Mouse (Mus musculus) large intestine, adult 2 months (tissue): ENCODE measurements around the gene Oser1. TPM values are rescaled to one million over a fixed set of nuclear protein-coding genes. Genes with fewer than 3 reads are reported as not detected.
A peak's percentile ranks its signal among the peaks of the same experiment; 100 is the strongest.
"Not testable (repeated sequence)": the region's sequence is repeated elsewhere in the genome, so short reads cannot be mapped to it uniquely, and the experiment has no call there.

Experiments used
- DNase-seq: peaks from one replicate; pipeline ENCODE4 v3.0.0-alpha.2; 2012; ENCODE audit warnings: low read depth, low spot score
- WGBS: fragments of 180-500 bp; shearing (Covaris S2); methylation state at CpG from one replicate; pipeline ENCODE4 v1.1.7; 2018; 5-methylcytosine and 5-hydroxymethylcytosine counted together
- polyA plus RNA-seq: library from polyadenylated mRNA; depleted of rRNA; stranded (reverse); fragments of >200 nt; gene quantifications from 2 replicates; pipeline ENCODE4 v1.2.3, GENCODE M21; 2012

The Oser1 gene
- polyA plus RNA-seq, 1 experiment, result 19.8 TPM

DNA sequence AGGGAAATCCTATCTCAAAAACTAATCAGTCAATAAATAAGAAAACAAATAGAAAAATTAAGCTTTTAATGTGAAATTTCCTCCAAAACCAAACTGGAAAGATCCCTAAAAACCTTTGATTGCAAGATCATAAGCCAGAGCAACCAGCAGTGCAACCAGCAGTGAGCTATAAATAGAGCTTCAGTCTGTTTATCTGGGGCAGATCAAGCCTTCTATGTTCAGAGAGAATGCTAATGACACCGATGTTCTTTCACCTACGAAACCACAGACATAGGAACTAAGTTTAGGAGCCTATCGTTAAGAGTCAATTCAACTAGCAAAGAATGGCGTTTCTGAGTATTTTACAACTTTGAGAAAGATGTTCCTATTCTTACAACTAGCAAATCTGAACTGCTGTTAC is 12.7 kb downstream of the Oser1 start:
- DNase-seq, result no peak
- 65% methylated on average over 4 of the region's 4 CpGs for WGBS

DNA sequence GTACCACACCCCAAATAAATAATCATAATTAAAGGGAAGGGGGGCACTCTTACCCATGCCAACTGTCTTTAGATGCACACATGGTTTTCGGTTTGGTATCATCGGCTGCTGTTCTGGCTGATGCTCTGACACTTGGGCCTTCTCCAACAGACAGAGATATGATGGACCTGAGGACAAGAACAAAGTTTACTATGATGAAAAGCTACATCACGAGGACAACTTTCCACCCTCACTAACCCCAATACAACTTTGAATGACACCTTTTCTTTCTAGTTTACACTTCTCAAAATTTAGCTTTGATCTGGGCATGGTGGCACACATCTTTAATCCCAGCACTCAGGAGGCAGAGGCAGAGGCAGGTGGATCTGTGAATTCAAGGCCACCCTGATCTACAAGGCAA is 13.2 kb downstream of the Oser1 start:
- not testable (repeated sequence) for DNase-seq
- 83% methylated on average over 3 of the region's 3 CpGs for WGBS

DNA sequence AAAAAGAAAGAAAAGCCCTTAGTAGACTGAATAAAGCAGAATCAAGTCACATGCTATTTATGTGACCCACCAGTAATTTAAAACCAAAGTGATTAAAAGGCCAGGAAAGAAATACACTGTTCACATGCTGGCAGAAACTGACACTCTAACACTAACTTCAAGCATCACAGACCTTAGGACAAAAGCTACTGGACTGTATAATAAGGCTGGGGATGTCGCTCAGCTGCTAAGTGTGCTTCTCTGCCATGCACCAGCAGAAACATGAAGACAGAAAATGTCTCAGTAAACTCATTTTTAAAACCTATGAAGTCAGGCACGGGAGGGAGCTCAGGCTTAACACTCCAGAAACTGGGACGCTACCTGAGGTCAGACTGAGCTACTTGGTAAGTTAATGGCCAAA is 14.3 kb downstream of the Oser1 start:
- no peak for DNase-seq
- WGBS, result 91% methylated on average over 3 of the region's 3 CpGs

DNA sequence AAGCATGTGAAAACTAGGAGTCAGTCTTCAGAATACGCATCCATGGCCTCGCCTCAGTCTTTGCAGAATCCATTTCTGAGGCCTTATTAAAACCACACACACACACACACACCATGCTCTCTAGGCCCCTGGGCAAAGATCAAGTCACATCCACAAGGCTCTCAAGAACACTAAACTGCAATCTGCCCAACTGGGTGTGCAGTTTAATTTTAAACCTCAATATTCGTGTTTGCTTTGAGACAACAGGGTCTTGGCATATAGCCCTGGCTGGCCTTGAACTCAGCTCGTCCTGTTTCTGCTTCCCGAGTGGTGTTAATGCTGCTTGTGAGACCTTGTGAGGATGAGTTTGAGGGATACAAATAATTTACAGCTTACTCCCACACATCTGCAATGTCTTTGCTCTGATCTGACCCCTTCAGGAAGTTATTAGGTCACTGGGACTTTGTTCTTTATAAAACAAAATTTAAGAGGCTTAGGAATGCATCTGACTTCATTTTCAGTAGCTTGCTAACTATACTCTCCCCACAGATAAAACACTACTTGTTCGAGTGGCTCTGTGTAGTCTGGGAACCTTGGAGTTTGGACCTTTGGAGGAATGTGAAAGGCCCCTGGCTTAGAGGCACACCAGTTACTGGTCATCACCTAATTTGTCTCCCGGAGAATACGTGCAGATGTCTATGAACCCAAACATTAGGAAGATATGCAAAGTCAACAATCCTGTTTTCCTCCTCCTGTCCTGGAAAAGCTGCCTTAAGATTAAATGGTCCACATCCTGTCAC is 20.3 kb downstream of the Oser1 start:
- WGBS, result 22% methylated on average over 8 of the region's 8 CpGs
- DNase-seq, result no peak

DNA sequence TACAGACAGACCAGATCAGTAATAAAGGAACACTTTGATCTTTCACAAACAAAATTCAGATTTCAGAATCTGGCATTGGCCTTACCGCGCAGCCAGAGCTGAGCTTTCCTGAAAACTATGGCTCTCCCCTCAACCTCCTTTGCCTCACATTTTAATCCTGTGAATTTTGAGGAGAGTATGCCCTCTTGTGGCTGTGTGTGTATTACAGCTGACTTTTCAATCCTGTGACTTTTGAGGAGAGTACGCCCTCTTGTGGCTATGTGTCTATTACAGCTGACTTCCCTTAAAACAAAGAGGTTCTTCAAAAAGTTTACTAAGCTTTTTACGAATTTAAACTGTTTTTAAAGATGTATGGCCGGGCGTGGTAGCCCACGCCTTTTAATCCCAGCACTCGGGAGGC is 23.3 kb downstream of the Oser1 start:
- WGBS, result under 1% methylated on average over 8 of the region's 8 CpGs
- peak; percentile 75 for DNase-seq

DNA sequence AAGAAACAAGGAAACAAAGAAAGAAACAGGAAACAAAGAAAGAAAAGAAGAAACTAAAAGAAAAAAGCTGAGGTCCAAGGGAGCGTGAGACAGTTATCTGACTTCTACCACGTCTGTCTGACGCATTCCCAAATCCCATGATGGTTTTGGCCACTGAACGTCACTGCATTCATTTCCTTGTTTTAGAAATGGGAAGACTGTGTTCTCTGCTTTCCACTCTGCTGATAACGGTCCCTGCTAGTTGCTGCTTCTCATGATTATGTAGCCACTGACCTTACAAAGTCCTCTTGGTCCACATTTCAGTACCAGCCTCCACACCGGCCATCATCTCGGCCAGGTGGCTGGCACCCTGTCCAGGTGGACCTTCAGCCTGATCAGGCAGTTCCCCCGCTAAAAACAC is 25.3 kb downstream of the Oser1 start:
- 42% methylated on average over 8 of the region's 8 CpGs for WGBS

DNA sequence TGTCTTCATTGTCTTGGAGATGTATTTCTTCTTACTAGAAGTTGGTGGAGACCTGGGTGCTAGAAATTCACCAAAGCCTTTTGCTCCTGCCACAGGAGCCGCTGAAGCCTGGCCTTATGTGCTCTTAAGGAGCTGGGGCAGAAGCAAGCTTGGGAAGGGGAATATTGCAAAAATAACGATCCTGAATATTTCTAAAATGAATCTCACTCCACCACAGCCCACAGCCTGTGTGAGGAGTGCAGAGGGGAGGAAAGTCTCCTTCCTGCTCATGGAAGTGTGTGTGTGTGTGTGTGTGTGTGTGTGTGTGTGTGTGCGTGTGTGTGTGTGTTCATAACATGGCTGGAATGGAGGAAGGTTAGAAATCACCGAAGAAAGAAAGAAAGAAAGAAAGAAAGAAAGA is 25.7 kb downstream of the Oser1 start:
- 65% methylated on average over 4 of the region's 4 CpGs for WGBS
- DNase-seq, result no peak

More for the DNA sequence above, 25.3 kb downstream of the Oser1 start:
- DNase-seq, result no peak

DNA sequence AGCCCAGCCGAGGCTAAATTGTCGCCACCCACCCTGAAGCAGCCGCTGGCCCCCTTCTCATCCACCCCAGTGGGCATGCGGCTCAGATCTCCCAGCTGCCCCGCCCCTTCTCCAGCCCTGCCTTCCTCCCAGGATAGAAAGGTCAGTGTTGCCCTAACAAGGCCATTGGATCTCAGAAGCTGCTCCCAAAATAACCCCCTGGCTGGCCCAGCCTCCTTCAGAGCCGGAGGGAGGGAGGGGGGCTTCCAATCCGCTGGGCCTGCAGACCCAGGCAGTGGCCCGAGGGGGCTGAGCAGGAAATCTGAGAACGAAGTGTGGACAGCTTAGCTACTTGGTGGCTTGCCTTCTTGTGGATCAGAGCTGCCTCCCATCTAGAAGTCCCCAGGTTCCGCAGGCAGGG is 26.6 kb downstream of the Oser1 start, which contains the start of gene Jph2:
Gene Jph2, minus strand, starts transcription at position 89 of the 400 bp plus-strand sequence.
- WGBS, result 13% methylated on average over 10 of the region's 10 CpGs
- no peak for DNase-seq

DNA sequence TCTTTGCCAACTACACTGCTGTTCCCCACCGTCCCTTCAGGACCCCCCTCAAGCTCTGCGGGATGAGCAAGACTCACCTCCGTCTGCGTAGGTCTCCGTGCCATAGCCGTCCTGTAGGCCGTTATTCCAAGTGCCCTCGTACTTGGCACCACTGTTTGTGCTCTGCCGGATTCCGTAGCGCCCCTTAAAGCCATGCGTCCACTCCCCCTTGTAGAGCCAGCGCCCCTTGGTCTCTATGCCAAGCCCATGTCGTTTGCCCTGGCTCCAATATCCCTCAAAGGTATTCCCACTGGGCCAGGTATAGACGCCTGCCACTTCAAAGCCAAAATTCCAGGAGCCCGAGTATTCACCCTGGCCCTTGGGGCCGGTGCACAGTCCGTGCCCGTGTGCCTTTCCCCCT is 27.4 kb downstream of the Oser1 start:
- no peak for DNase-seq
- WGBS, result 76% methylated on average over 19 of the region's 19 CpGs

DNA sequence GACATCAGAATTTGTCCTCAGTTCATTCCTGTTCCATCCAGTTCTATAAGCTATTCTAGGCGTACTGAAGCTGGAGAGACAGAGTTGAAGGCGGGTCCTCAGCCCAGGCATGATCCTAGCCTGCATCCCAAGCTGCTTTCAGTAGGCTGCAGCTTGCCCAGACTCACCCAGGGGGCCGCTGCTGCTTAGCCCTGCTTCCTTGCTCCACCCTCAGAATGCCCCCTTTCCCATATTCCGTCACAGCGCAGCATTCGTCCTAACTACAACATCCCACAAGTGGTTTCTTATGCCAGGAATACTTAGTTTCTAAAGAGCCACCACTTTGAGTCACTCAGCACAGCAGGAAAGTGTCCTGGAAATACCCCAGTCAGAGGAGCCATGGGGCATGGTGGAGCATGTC is 29.5 kb downstream of the Oser1 start:
- WGBS, result 58% methylated on average over 6 of the region's 6 CpGs

DNA sequence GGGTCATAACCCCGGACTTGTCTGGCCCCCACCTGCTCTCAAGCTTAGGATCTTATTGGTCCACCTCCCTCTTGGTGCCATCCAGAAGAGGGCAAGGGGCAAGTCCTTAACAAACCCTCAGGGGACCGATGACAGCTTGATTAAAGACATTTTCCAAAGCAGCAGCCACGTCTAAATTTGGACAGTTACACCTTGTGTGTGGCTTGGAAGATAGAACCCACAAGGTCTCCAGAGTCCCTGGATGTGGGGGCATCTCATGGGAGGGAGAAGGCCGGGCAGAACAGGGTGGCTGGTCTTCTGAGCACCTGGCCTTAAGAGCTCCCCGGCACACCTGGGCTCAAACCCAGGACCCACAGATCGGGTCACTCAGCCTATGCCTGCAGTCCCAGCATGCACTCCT is 30.5 kb downstream of the Oser1 start:
- 59% methylated on average over 6 of the region's 6 CpGs for WGBS
- DNase-seq, result no peak

More for the DNA sequence above, 29.5 kb downstream of the Oser1 start:
- DNase-seq, result no peak

DNA sequence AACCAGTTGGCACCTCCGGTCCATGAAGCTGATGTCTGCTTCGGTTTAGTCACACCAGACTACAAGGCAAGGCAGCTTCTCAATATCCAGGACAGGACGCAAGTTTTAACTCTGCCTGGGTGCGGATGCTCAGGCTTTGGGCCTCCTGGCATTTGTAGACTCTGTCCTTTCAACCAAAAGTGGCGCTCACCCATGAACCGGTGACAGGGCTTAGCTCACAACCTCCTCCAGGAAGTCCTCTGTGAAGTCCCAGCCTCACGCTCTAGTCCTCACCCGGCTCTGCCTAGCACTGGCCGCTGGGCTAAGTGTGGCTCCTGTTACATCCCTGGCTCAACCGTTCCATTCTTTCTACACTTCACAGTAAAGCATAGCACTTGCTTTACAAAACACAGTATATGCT is 31.3 kb downstream of the Oser1 start:
- WGBS, result 74% methylated on average over 10 of the region's 10 CpGs
- no peak for DNase-seq

DNA sequence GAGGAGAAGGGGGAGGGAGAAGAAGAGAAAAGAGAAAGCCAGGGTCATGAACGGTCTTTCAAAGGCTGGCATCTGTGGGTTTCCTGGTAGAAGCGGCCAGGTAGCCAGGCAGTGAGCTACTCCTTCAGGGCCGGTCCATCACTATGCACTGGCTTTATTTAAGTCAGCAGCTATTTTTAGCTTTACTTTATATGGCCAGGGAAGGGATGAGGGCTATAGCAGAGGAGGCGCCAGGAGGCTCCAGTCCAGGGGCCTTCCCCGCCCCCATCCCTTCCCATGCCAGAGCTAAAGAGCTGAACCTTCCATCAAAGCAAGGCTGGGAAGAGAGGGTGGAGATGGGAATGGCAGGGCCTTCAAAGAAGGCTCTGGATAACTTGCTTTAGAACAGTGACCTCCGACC is 32.1 kb downstream of the Oser1 start:
- 40% methylated on average over 6 of the region's 6 CpGs for WGBS
- no peak for DNase-seq

DNA sequence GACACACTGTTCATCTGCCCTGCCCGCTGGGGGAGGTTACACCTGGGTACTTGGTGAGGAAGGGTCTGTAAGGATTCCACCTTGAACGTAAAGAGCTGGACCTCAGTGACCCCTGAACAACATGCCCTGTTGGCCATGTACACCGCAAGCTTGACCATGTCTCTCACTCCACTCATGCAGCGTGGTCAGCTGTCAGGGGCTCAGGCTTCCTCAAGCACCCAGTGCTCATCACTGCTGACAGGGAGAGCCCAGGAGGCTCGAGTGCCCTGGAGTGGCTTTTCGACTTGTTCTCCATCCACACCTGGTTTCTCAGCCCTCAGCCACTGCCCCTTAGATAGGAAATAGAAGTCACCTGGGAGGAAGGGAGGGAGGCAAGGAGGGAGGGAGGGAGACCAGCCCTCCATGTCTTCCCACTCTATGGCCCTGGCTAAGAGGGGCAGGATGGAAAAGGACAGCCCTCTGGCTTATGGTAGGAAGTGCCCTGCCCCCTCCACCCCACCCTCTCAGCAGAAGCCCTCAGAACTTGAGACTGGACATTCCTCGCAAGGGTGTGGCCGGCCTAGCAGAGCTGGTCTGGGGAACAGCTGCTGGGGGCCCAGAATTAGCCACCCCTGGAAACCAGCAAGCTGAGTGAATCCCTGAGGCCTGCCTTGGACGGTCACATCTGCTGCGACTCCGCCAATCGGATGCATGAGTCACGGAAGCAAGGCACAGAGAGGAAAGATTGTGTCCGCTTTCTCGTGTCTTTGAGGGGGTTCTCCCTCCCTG is 37.9 kb downstream of the Oser1 start:
- 37% methylated on average over 15 of the region's 15 CpGs for WGBS
- DNase-seq, result no peak

DNA sequence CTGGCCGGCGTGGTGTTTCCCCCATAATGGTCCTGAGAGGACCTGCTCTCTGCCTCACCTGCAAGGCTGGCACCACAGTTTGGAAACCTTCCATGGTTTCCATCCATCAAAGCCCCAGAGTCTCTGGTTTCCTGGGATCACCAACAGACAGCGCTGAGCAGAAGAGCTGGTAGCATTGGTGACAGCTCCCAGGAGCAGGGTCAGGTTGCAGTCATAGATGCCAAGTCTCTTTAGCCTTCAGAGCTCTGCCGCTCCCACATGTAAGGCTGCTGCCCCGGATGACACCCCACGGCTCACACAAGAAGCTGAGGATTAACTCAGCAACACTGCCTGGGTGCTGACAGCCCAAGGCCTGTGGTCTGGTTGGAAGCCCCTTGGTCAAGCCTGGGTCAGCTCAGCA is 39.4 kb downstream of the Oser1 start:
- no peak for DNase-seq
- 82% methylated on average over 6 of the region's 6 CpGs for WGBS

DNA sequence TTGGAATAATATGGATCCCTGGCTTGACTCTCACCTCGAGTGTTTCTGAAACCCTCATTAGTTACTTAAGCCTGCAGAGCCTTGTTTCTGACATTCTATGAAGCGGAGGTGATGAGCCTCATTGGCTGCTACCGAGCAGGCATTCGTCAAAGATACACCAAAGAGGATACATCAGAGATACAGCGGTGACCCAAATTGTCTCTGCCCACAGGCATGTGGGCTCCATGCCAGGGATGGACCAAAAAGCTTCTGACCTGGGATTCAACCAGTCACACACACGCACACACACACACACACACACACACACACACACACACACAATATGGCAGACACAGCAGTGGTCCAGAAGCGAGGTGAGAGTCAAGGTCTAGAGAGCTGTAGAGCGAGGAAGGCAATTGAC is 43.3 kb downstream of the Oser1 start:
- DNase-seq, result no peak
- WGBS, result 71% methylated on average over 8 of the region's 8 CpGs

DNA sequence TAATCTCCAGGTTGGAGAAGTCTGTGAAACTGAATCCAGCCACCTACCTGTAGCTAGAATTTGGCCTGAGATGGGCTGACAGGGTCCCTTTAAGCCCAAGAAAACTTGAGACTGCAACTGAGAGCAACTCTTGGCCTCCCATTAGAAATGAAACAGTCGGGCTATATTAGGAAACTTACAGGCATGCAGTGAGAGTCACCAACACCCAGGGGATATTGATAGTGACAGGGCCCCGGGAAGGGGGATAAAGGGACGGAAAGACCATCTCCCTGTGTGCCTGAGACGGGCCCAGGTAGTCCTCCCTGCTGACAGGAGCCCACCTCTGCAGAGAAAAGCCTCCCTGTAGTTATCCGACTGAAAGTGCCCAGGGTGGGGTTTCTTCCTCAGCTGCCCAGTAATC is 45.1 kb downstream of the Oser1 start:
- WGBS, result 62% methylated on average over 5 of the region's 5 CpGs
- DNase-seq, result no peak

DNA sequence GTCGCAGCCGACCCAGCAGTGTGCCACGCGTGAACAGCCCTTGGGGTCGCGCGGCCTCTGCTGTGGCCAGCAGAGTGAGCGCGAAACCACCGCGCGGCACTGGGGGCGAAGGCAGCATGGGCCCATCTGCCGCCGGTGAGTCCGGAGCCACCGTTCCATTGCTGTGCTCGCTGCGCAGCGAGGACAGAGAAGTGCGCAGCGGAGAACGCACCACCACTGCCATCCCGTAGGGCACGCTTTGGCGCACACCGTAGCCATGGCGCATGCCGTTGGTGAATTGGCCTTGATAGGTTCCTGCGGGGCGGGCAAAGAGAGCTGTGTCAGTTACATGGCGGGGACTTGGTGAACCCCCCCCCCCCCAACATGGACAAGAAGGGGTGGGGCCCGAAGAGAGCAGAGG is 48.4 kb downstream of the Oser1 start:
- WGBS, result 43% methylated on average over 33 of the region's 33 CpGs
- DNase-seq, result no peak

DNA sequence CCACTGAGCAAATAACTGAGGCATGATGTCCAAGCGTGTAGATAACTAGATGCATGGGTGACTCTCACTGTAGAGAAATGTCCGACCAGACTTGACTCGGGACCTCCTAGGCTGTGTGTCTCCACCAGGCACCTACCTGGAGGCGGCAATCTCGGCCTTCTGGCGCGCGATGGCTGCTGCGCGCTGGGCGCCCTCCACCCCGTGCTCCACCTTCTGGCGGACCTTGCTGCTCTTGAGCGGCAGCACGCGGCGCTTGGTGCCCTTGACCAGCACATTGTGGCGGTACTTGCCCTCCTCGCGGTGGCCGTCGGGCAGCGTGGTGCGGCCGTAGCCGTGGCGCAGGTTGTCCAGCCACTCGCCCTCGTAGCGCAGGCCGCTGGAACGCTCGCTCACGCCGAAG is 49.0 kb downstream of the Oser1 start:
- no peak for DNase-seq
- 41% methylated on average over 35 of the region's 35 CpGs for WGBS

DNA sequence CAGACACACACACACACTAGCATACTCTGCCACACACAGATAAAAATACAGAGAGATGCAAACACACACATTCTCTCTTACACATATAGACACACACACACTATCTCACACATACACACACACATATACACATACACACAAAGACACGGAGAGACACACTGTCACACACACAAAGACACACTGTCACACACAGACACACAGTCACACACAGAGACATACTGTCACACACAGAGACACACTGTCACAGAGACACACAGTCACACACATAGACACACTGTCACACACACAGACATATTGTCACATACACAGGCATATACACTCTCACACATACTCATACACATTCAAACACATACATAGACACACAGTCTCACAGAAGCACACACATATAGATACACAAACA is 51.9 kb downstream of the Oser1 start:
- WGBS, result 86% methylated on average over 1 of the region's 1 CpGs
- DNase-seq, result no peak

DNA sequence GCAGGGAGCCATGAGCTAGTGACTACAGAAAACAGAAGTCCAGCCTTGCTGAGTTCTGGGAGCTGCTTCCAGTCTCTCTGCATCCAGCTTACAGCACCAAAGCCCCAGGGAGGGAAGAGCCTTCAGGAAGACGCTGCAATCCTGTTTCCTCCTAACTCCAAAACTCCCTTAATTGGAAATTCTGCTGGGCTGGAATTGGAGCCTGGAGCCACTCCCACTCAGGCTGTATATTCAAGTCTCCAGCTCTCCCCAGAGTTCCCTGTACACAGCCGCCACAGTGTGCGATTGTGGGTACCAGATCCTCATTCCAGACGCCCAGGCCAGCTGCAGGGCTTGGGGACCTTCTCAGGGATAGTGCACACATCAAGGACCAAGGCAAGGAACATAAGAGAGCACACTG is 54.3 kb downstream of the Oser1 start:
- no peak for DNase-seq
- 28% methylated on average over 4 of the region's 4 CpGs for WGBS
